Mouse (Mus musculus): Measurements from ENCODE around the gene Rad50. TPM values are rescaled to one million over a fixed set of nuclear protein-coding genes. Genes with fewer than 3 reads are reported as not detected.

Gene Rad50
- total and polyA plus RNA-seq, 2 experiments from 2014 or later: 5.8 to 10.0 TPM

- Histone ChIP-seq H3K27ac (ENCODE audit: low read depth, low read length) (no peak overlapping the region), H3K4me1 (ENCODE audit: insufficient read depth, low read length) (no peaks in the 10 kb centered on the region), H3K27me3 (ENCODE audit: insufficient read depth, low read length) (no peaks in the 10 kb centered on the region), H3K4me3 (ENCODE audit: low read depth, low read length) (no peak overlapping the region), H3K9ac (replicated peaks; ENCODE audit: low read length, poor library complexity, severe bottlenecking) (no peak overlapping the region), H3K9me3 (ENCODE audit: low read length) (no peaks in the 10 kb centered on the region), H3K36me3 (ENCODE audit: insufficient read depth, low read length) (no peaks in the 10 kb centered on the region), H3K4me2 (ENCODE audit: low read depth, low read length, poor library complexity, severe bottlenecking) (no peak overlapping the region)
- DNase-seq (ENCODE audit: low spot score): no peak
- no peak for TF ChIP-seq CTCF (IDR thresholded peaks at IDR 0.05)
- 92% methylated on average over 9 of the region's 9 CpGs for WGBS
- ATAC-seq (ENCODE audit: low FRiP score): no peak
These were observed 40.9 kb upstream of the Rad50 start for GRCm38 (mm10) chr11:53747985-53748384.

- ATAC-seq (ENCODE audit: low FRiP score): no peak
- Histone ChIP-seq H3K9me3 (ENCODE audit: low read length) (no peaks in the 10 kb centered on the region), H3K4me2 (ENCODE audit: low read depth, low read length, poor library complexity, severe bottlenecking) (no peak overlapping the region), H3K9ac (replicated peaks; ENCODE audit: low read length, poor library complexity, severe bottlenecking) (no peak overlapping the region), H3K36me3 (ENCODE audit: insufficient read depth, low read length) (no peaks in the 10 kb centered on the region), H3K4me3 (ENCODE audit: low read depth, low read length) (no peak overlapping the region), H3K4me1 (ENCODE audit: insufficient read depth, low read length) (no peaks in the 10 kb centered on the region), H3K27ac (ENCODE audit: low read depth, low read length) (no peak overlapping the region), H3K27me3 (ENCODE audit: insufficient read depth, low read length) (no peaks in the 10 kb centered on the region)
- TF ChIP-seq CTCF (IDR thresholded peaks at IDR 0.05): 0 out of 2 replicates have a peak, but pooled peaks have one; percentile 8
- WGBS: 92% methylated on average over 2 of the region's 2 CpGs
- DNase-seq (ENCODE audit: low spot score): no peak
These were observed 38.1 kb upstream of the Rad50 start for GRCm38 (mm10) chr11:53745260-53745659.

- Histone ChIP-seq H3K9me3 (ENCODE audit: low read length) (no peaks in the 10 kb centered on the region), H3K27ac (ENCODE audit: low read depth, low read length) (no peak overlapping the region), H3K27me3 (ENCODE audit: insufficient read depth, low read length) (no peaks in the 10 kb centered on the region), H3K4me3 (ENCODE audit: low read depth, low read length) (no peak overlapping the region), H3K36me3 (ENCODE audit: insufficient read depth, low read length) (no peaks in the 10 kb centered on the region), H3K4me2 (ENCODE audit: low read depth, low read length, poor library complexity, severe bottlenecking) (no peak overlapping the region), H3K4me1 (ENCODE audit: insufficient read depth, low read length) (no peaks in the 10 kb centered on the region), H3K9ac (replicated peaks; ENCODE audit: low read length, poor library complexity, severe bottlenecking) (no peak overlapping the region)
- peak; percentile 26; the same call in 1 of the 2 replicates for TF ChIP-seq CTCF (IDR thresholded peaks at IDR 0.05)
- DNase-seq (ENCODE audit: low spot score) (peak; percentile 31), ATAC-seq (ENCODE audit: low FRiP score) (no peak)
- 7% methylated on average over 5 of the region's 5 CpGs for WGBS
These were observed 35.2 kb upstream of the Rad50 start for GRCm38 (mm10) chr11:53742353-53742752.

- H3K9ac ChIP-seq (replicated peaks; ENCODE audit: low read length, poor library complexity, severe bottlenecking): no peak overlapping the region
- no peak overlapping the region for H3K27ac ChIP-seq (ENCODE audit: low read depth, low read length)
- no peaks in the 10 kb centered on the region for H3K9me3 ChIP-seq (ENCODE audit: low read length)
- peak; percentile 58 for TF ChIP-seq CTCF (IDR thresholded peaks at IDR 0.05)
- H3K4me1 ChIP-seq (ENCODE audit: insufficient read depth, low read length): no peaks in the 10 kb centered on the region
- DNase-seq (ENCODE audit: low spot score) (peak; percentile 50), ATAC-seq (ENCODE audit: low FRiP score) (peak; percentile 49; the same call in 1 of the 2 replicates)
- 34% methylated on average over 6 of the region's 6 CpGs for WGBS
- H3K27me3 ChIP-seq (ENCODE audit: insufficient read depth, low read length): no peaks in the 10 kb centered on the region
- no peak overlapping the region for H3K4me3 ChIP-seq (ENCODE audit: low read depth, low read length)
- no peak overlapping the region for H3K4me2 ChIP-seq (ENCODE audit: low read depth, low read length, poor library complexity, severe bottlenecking)
- H3K36me3 ChIP-seq (ENCODE audit: insufficient read depth, low read length): no peaks in the 10 kb centered on the region
These were observed 30.4 kb upstream of the Rad50 start for GRCm38 (mm10) chr11:53737573-53737946.

- TF ChIP-seq CTCF (IDR thresholded peaks at IDR 0.05): peak; percentile 80
- WGBS: 46% methylated on average over 14 of the region's 14 CpGs
- H3K36me3 ChIP-seq (ENCODE audit: insufficient read depth, low read length): no peaks in the 10 kb centered on the region
- H3K4me2 ChIP-seq (ENCODE audit: low read depth, low read length, poor library complexity, severe bottlenecking): no peak overlapping the region
- H3K4me1 ChIP-seq (ENCODE audit: insufficient read depth, low read length): no peaks in the 10 kb centered on the region
- ATAC-seq (ENCODE audit: low FRiP score) (peak; percentile 49; the same call in 1 of the 2 replicates), DNase-seq (ENCODE audit: low spot score) (peak; percentile 84)
- H3K9me3 ChIP-seq (ENCODE audit: low read length): no peaks in the 10 kb centered on the region
- no peaks in the 10 kb centered on the region for H3K27me3 ChIP-seq (ENCODE audit: insufficient read depth, low read length)
- H3K9ac ChIP-seq (replicated peaks; ENCODE audit: low read length, poor library complexity, severe bottlenecking): no peak overlapping the region
- no peak overlapping the region for H3K4me3 ChIP-seq (ENCODE audit: low read depth, low read length)
- H3K27ac ChIP-seq (ENCODE audit: low read depth, low read length): no peak overlapping the region
These were observed 29.9 kb upstream of the Rad50 start for GRCm38 (mm10) chr11:53736771-53737572.

GRCm38 (mm10) chr11:53735682-53736245 lies 28.6 kb upstream of the Rad50 start:
- Histone ChIP-seq H3K4me3 (ENCODE audit: low read depth, low read length) (no peak overlapping the region), H3K36me3 (ENCODE audit: insufficient read depth, low read length) (no peaks in the 10 kb centered on the region), H3K9ac (replicated peaks; ENCODE audit: low read length, poor library complexity, severe bottlenecking) (no peak overlapping the region)

More at GRCm38 (mm10) chr11:53735682-53736245, 28.6 kb upstream of the Rad50 start:
- peak overlapping the region; percentile 36 for H3K4me2 ChIP-seq (ENCODE audit: low read depth, low read length, poor library complexity, severe bottlenecking)
- H3K9me3 ChIP-seq (ENCODE audit: low read length): no peaks in the 10 kb centered on the region
- ATAC-seq (ENCODE audit: low FRiP score) (peak; percentile 77), DNase-seq (ENCODE audit: low spot score) (peak; percentile 89)
- H3K27me3 ChIP-seq (ENCODE audit: insufficient read depth, low read length): no peaks in the 10 kb centered on the region
- WGBS: 21% methylated on average over 17 of the region's 17 CpGs
- peak; percentile 95 for TF ChIP-seq CTCF (IDR thresholded peaks at IDR 0.05)
- H3K4me1 ChIP-seq (ENCODE audit: insufficient read depth, low read length): no peaks in the 10 kb centered on the region
- H3K27ac ChIP-seq (ENCODE audit: low read depth, low read length): no peak overlapping the region
